Mouse (Mus musculus): ENCODE results near the gene Nadk2.

GRCm38 (mm10) chr15:9055704-9056103 is 15.4 kb upstream of the Nadk2 start:
- TF ChIP-seq CTCF (IDR thresholded peaks at IDR 0.05; ENCODE audit: low read depth, low read length) = no peak
- no peak for TF ChIP-seq GATA1 (IDR thresholded peaks at IDR 0.05; ENCODE audit: borderline replicate concordance, low read length)
- TF ChIP-seq POLR2AphosphoS5 (IDR thresholded peaks at IDR 0.05; ENCODE audit: insufficient replicate concordance, low read depth, low read length) = no peak
